Mouse (Mus musculus): ENCODE measurements around the gene Rnf128.

DNA sequence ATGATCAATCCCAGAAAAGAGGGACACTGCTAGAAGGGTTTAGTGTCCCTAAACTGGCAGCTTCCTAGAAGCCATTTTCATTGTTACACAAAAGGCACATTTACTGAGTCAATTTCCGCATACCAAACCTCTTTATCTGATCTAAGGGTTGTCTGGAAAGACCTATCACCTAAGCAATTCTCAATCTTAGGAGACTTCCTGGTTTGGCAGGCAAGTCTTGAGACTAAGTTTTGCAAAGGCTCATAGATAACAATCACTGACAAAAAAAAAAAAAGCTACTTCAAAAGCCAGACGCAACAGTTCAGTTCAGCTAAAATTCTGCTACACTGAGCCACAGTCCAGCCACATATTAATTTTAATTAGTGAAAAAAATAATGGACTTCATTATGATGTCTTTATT is 43.9 kb upstream of the Rnf128 start:
- TF ChIP-seq POLR2A (IDR thresholded peaks at IDR 0.05; ENCODE audit: insufficient read length, low read depth) (no peak), MYOD1 (IDR thresholded peaks at IDR 0.05; ENCODE audit: control insufficient read depth in 1 of 3, insufficient read length in 2 of 3, low read depth in 2 of 3) (no peak), TCF12 (IDR thresholded peaks at IDR 0.05; ENCODE audit: insufficient read depth, poor library complexity, severe bottlenecking) (no peak), POLR2AphosphoS2 (IDR thresholded peaks at IDR 0.05; ENCODE audit: insufficient read length, low read depth) (no peak), MAX (IDR thresholded peaks at IDR 0.05; ENCODE audit: low read depth) (no peak), USF1 (IDR thresholded peaks at IDR 0.05; ENCODE audit: low read depth) (no peak), CEBPB (IDR thresholded peaks at IDR 0.05; ENCODE audit: insufficient read depth, poor library complexity, severe bottlenecking) (no peak), E2F4 (IDR thresholded peaks at IDR 0.05; ENCODE audit: insufficient read depth) (no peak), SRF (IDR thresholded peaks at IDR 0.05; ENCODE audit: control insufficient read depth, insufficient read length, low read depth) (no peak), REST (IDR thresholded peaks at IDR 0.05; ENCODE audit: insufficient read depth, insufficient read length) (no peak), MYOG (IDR thresholded peaks at IDR 0.05; ENCODE audit: control insufficient read depth in 1 of 3, insufficient read depth in 1 of 3, insufficient read length in 2 of 3, low read depth in 2 of 3) (no peak), TCF3 (IDR thresholded peaks at IDR 0.05; ENCODE audit: insufficient read length, low read depth) (no peak)
